Mouse (Mus musculus) ES-E14 (cell line): ENCODE measurements around the gene Lyl1. TPM values are rescaled to one million over a fixed set of nuclear protein-coding genes. Genes with fewer than 3 reads are reported as not detected.
A peak's percentile ranks its signal among the peaks of the same experiment; 100 is the strongest.

Experiments used
- DNase-seq: peaks from one replicate; pipeline ENCODE4 v3.0.0-alpha.2; 2013; ENCODE audit warnings: low read depth, low spot score
- H3K27ac ChIP-seq: 2 replicates; pipeline ENCODE4 v1.5.1; 2012; ENCODE audit warnings: low read depth, mild to moderate bottlenecking, low read length, moderate library complexity, mixed read lengths; ENCODE audit not compliant: poor library complexity, insufficient read depth, severe bottlenecking
- H3K36me3 ChIP-seq: 2 replicates; pipeline ENCODE4 v1.6.1; 2012; ENCODE audit warnings: mild to moderate bottlenecking, low read length, moderate library complexity, mixed read lengths; ENCODE audit not compliant: control insufficient read depth, poor library complexity, insufficient read depth, severe bottlenecking
- H3K4me1 ChIP-seq, 2 experiments: fragments of 150-350 bp in 1 of 2; sonication (generic) in 1 of 2; 2 replicates each; pipeline ENCODE4 v1.6.1; 2012; ENCODE audit warnings: low read length in 2 of 2, mild to moderate bottlenecking in 1 of 2, mixed read lengths in 1 of 2; ENCODE audit not compliant: control insufficient read depth in 2 of 2, insufficient read depth in 2 of 2, poor library complexity in 1 of 2
- H3K4me3 ChIP-seq, 2 experiments: fragments of 150-350 bp in 1 of 2; sonication (generic) in 1 of 2; 2 replicates each; pipeline ENCODE4 v1.5.1; 2012; ENCODE audit warnings: low read length in 2 of 2, low read depth in 1 of 2, mild to moderate bottlenecking in 1 of 2, mixed read lengths in 1 of 2; ENCODE audit not compliant: insufficient read depth in 1 of 2, poor library complexity in 1 of 2, severe bottlenecking in 1 of 2
- H3K9ac ChIP-seq: 2 replicates; pipeline ENCODE4 v1.6.1; 2012; ENCODE audit warnings: low read depth, mild to moderate bottlenecking, low read length, mixed read lengths; ENCODE audit not compliant: poor library complexity, insufficient read depth, severe bottlenecking
- H3K9me3 ChIP-seq: fragments of 150-350 bp; sonication (generic); 2 replicates; pipeline ENCODE4 v1.6.1; 2012; ENCODE audit warnings: low read depth, mild to moderate bottlenecking, low read length; ENCODE audit not compliant: control insufficient read depth, insufficient read depth
- CHD2 ChIP-seq: IDR thresholded peaks from 2 replicates; pipeline ENCODE4 v1.6.1; 2014; ENCODE audit warnings: mild to moderate bottlenecking, low read depth, low read length, inconsistent platforms
- HCFC1 ChIP-seq: IDR thresholded peaks from 2 replicates; pipeline ENCODE4 v1.6.1; 2012; ENCODE audit warnings: low read length, inconsistent platforms, borderline replicate concordance; ENCODE audit not compliant: insufficient read depth
- MAFK ChIP-seq: IDR thresholded peaks from 2 replicates; pipeline ENCODE4 v1.6.1; 2014; ENCODE audit warnings: mild to moderate bottlenecking, low read depth, low read length, inconsistent platforms; ENCODE audit not compliant: insufficient read depth
- ZC3H11A ChIP-seq: IDR thresholded peaks from 2 replicates; pipeline ENCODE4 v1.6.1; 2012; ENCODE audit warnings: low read depth, mild to moderate bottlenecking, inconsistent platforms, low read length, borderline replicate concordance
- ZNF384 ChIP-seq: IDR thresholded peaks from 2 replicates; pipeline ENCODE4 v1.6.1; 2012; ENCODE audit warnings: low read depth, low read length, inconsistent platforms
- in situ Hi-C, 2 experiments: fragments of 600-800 bp; cut with MboI; formaldehyde crosslinking; loops; one replicate each; pipeline ENCODE4 v1.15.1; 2025; ENCODE audit warnings: low sequenced_read_pairs in 2 of 2, inconsistent platforms in 1 of 2; ENCODE audit not compliant: unreplicated experiment in 2 of 2
- total RNA-seq: library from RNA; depleted of rRNA; stranded (reverse); fragments of 300-350 nt; gene quantifications from 2 replicates; pipeline ENCODE4 v1.2.3, GENCODE M21; 2012

The Lyl1 gene
- total RNA-seq, 1 experiment = 0.49 TPM

GRCm38 (mm10) chr8:84661961-84662571 lies 39.2 kb upstream of the Lyl1 start:
- H3K4me1 ChIP-seq = peaks cover 9 to 13% of the 10 kb centered on the region in 2 experiments
- TF ChIP-seq ZC3H11A (no peak), MAFK (no peak), ZNF384 (no peak), HCFC1 (no peak), CHD2 (no peak)

GRCm38 (mm10) chr8:84662581-84663065 lies 38.6 kb upstream of the Lyl1 start, which contains the start of gene Ier2:
Gene Ier2 (minus strand): TSS chr8:84662852.
- Histone ChIP-seq H3K4me3 (peak within 1 kb of the TSS; percentile 76 to 89), H3K9ac (peak within 1 kb of the TSS; percentile 92), H3K27ac (peak within 1 kb of the TSS; percentile 93), H3K4me1 (peaks cover 5 to 10% of the 10 kb centered on the region in 2 experiments; a peak in 2 of 4 replicates), H3K9me3 (no peaks in the 10 kb centered on the region), H3K36me3 (peaks cover 9% of the 10 kb centered on the region)
- no peak for TF ChIP-seq MAFK
- no peak for TF ChIP-seq ZNF384
- no peak for TF ChIP-seq ZC3H11A
- TF ChIP-seq HCFC1 = peak; percentile 74; the same call in 1 of the 2 replicates
- TF ChIP-seq CHD2 = no peak
- DNase-seq = no peak
- in situ Hi-C loops = no loop called here

More at GRCm38 (mm10) chr8:84661961-84662571, 39.2 kb upstream of the Lyl1 start:
- Histone ChIP-seq H3K4me3 (peak overlapping the region; percentile 76 to 89), H3K27ac (peak overlapping the region; percentile 93), H3K9me3 (no peaks in the 10 kb centered on the region), H3K9ac (peak overlapping the region; percentile 92), H3K36me3 (peaks cover 9% of the 10 kb centered on the region)
- no peak for DNase-seq
- in situ Hi-C loops = no loop called here

- in situ Hi-C loops = no loop called here
- peak overlapping the region; percentile 76 to 89 for H3K4me3 ChIP-seq
- H3K36me3 ChIP-seq = peaks cover 11% of the 10 kb centered on the region
- DNase-seq = no peak
- peak overlapping the region; percentile 96 for H3K27ac ChIP-seq
- H3K9me3 ChIP-seq = no peaks in the 10 kb centered on the region
- peaks cover 5 to 6% of the 10 kb centered on the region in 2 experiments; a peak in 2 of 4 replicates for H3K4me1 ChIP-seq
- peak overlapping the region; percentile 85 for H3K9ac ChIP-seq
- TF ChIP-seq HCFC1 (peak; percentile 71; the same call in 1 of the 2 replicates), ZNF384 (no peak)
Observed at GRCm38 (mm10) chr8:84663483-84664327, 37.6 kb upstream of the Lyl1 start.

- Histone ChIP-seq H3K4me1 (peaks cover 3 to 5% of the 10 kb centered on the region in 2 experiments; a peak in 1 of 4 replicates), H3K36me3 (peaks cover 11% of the 10 kb centered on the region), H3K9me3 (no peaks in the 10 kb centered on the region), H3K27ac (peak overlapping the region; percentile 96), H3K4me3 (peak overlapping the region; percentile 76 to 77), H3K9ac (peak overlapping the region; percentile 85)
- in situ Hi-C loops = no loop called here
- DNase-seq = no peak
- peak; percentile 76 for TF ChIP-seq HCFC1
- TF ChIP-seq MAFK = no peak
- TF ChIP-seq ZNF384 = no peak
- no peak for TF ChIP-seq ZC3H11A
- TF ChIP-seq CHD2 = no peak
Observed at GRCm38 (mm10) chr8:84664566-84665384, 36.5 kb upstream of the Lyl1 start.
